Mouse (Mus musculus) embryonic facial prominence, embryonic 13.5 days (tissue): ENCODE measurements around the gene Scp2. TPM values are rescaled to one million over a fixed set of nuclear protein-coding genes. Genes with fewer than 3 reads are reported as not detected.

Experiments
- ATAC-seq: fragments of 200-750 bp; cut with Nextera tagmentation; 2 replicates; pipeline ENCODE4 v1.8.0; 2017; ENCODE audit warnings: low read depth; ENCODE audit not compliant: insufficient number of reproducible peaks, insufficient read depth, low FRiP score, low TSS enrichment
- H3K27ac ChIP-seq: fragments of 300-500 bp; sonication (generic); 2 replicates; pipeline ENCODE4 v1.5.1; 2015; ENCODE audit warnings: moderate library complexity, mild to moderate bottlenecking, inconsistent platforms
- H3K27me3 ChIP-seq: fragments of 300-500 bp; sonication (generic); 2 replicates; pipeline ENCODE4 v1.6.1; 2015; ENCODE audit warnings: mild to moderate bottlenecking, inconsistent platforms
- H3K36me3 ChIP-seq: fragments of 300-500 bp; sonication (generic); 2 replicates; pipeline ENCODE4 v1.6.1; 2015; ENCODE audit warnings: mild to moderate bottlenecking, inconsistent platforms
- H3K4me1 ChIP-seq: fragments of 300-500 bp; sonication (generic); 2 replicates; pipeline ENCODE4 v1.6.1; 2015; ENCODE audit warnings: inconsistent platforms
- H3K4me2 ChIP-seq: fragments of 300-500 bp; sonication (generic); 2 replicates; pipeline ENCODE4 v1.6.1; 2015; ENCODE audit warnings: moderate library complexity, mild to moderate bottlenecking, inconsistent platforms
- H3K4me3 ChIP-seq: fragments of 300-500 bp; sonication (generic); 2 replicates; pipeline ENCODE4 v1.5.1; 2015; ENCODE audit warnings: mild to moderate bottlenecking, inconsistent platforms
- H3K9ac ChIP-seq: fragments of 300-500 bp; sonication (generic); 2 replicates; pipeline ENCODE4 v1.6.1; 2015; ENCODE audit warnings: mild to moderate bottlenecking, inconsistent platforms
- H3K9me3 ChIP-seq: fragments of 300-500 bp; sonication (generic); 2 replicates; pipeline ENCODE4 v1.6.1; 2016; ENCODE audit warnings: inconsistent platforms
- WGBS: fragments of 180-500 bp; shearing (Covaris S2); methylation state at CpG from one replicate; pipeline ENCODE4 v1.1.7; 2015; ENCODE audit warnings: mixed read lengths; 5-methylcytosine and 5-hydroxymethylcytosine counted together
- polyA plus RNA-seq: library from polyadenylated mRNA; unstranded; fragments of >200 nt; fragmentation: Nextera tagmentation; extraction: Ambion mirVana; gene quantifications from 2 replicates; pipeline ENCODE4 v1.2.1, GENCODE M21; 2015

Scp2 gene
- polyA plus RNA-seq, 1 experiment from 2014 or later = 176 TPM

DNA sequence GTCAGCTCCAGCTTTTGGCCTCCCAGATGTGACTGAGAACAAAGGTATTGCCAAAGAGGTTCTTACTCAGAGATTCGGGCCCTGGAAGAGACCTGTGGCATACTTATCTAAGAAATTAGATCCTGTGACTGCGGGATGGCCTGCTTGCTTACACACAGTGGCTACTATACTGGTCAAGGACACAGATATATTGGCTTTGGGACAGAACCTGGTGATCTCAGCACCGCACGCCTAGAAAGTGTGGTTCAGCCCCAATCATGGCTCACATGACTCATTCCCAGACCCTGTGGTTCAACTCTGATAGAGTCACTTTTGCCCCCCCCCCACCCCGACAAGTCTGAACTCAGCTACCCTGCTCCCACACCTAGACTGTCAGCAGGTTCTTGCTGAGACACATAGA lies 7.9 kb downstream of the Scp2 start:
- no peak for ATAC-seq
- H3K27me3 ChIP-seq = no peaks in the 10 kb centered on the region
- no peaks in the 10 kb centered on the region for H3K36me3 ChIP-seq
- no peak overlapping the region for H3K4me2 ChIP-seq
- H3K27ac ChIP-seq = no peak overlapping the region
- 86% methylated on average over 5 of the region's 5 CpGs for WGBS
- H3K9me3 ChIP-seq = no peaks in the 10 kb centered on the region
- no peaks in the 10 kb centered on the region for H3K4me1 ChIP-seq
- no peak overlapping the region for H3K9ac ChIP-seq
- no peak overlapping the region for H3K4me3 ChIP-seq

DNA sequence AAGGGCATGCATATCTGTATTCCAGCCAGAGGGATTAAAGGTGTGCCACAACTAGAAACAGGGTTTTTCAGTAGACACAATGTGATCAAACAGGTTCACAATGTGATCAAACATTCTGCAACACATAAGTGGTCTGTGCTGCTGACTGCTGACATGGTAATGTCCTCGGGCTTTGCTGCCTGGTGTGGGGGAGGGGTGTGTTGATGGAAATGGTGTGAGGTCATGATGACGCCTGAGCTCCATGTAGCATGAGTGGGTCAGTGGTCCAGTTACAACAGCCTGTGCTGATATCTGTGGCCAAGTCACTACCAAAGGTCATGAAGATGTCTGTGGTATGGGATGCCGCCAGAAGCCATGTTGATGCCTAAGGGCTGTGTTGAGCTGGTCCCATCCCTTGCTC lies 14.3 kb downstream of the Scp2 start:
- Histone ChIP-seq H3K27ac (no peak overlapping the region), H3K36me3 (no peaks in the 10 kb centered on the region), H3K9ac (no peak overlapping the region), H3K4me1 (no peaks in the 10 kb centered on the region), H3K9me3 (no peaks in the 10 kb centered on the region), H3K4me2 (no peak overlapping the region), H3K27me3 (no peaks in the 10 kb centered on the region), H3K4me3 (no peak overlapping the region)
- 83% methylated on average over 3 of the region's 3 CpGs for WGBS
- no peak for ATAC-seq

DNA sequence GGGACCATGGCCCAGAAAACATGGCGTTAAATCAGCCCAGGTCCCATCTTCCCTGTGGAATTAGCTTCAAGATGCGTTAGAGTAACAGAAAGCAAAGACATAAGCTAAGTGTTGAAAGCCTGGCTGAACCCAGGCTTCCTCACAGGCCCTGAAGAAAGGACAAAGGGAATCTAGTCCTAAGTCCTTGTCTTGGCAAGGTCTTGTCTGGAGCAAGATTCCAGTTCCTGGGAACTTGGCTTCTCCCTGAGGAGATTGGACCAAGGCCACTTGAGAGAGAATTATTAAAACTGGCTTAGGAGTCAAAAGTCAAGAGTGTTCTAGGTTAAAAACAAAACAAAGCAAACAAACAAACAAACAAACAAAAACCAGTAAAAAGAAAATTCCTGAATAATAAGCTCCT lies 16.5 kb downstream of the Scp2 start:
- Histone ChIP-seq H3K4me3 (no peak overlapping the region), H3K36me3 (no peaks in the 10 kb centered on the region), H3K4me1 (no peaks in the 10 kb centered on the region), H3K27me3 (no peaks in the 10 kb centered on the region), H3K9me3 (no peaks in the 10 kb centered on the region), H3K27ac (no peak overlapping the region), H3K9ac (no peak overlapping the region), H3K4me2 (no peak overlapping the region)
- WGBS = 83% methylated on average over 2 of the region's 2 CpGs
- no peak for ATAC-seq

DNA sequence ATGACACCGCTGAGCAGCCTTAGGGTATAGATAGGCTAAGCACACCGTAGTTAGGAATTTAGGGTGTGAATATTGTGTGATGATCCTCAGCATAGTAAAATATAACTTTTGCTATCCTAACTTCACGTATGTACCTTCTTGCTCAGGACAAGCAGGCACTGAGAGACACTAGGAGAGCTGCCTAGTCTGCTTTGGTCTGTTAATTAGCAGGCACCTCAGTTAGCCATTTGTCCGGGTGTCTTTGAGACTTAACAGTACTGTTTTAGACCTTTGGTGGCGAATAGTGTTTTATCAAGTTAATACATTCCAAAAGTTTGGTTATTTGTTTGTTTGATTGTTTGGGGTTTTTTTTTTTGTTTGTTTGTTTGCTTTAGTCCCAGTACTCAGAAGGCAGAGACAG lies 17.3 kb downstream of the Scp2 start:
- no peak overlapping the region for H3K27ac ChIP-seq
- H3K27me3 ChIP-seq = no peaks in the 10 kb centered on the region
- H3K36me3 ChIP-seq = no peaks in the 10 kb centered on the region
- ATAC-seq = no peak
- no peaks in the 10 kb centered on the region for H3K9me3 ChIP-seq
- no peak overlapping the region for H3K9ac ChIP-seq
- H3K4me2 ChIP-seq = no peak overlapping the region
- WGBS = 86% methylated on average over 5 of the region's 5 CpGs
- no peak overlapping the region for H3K4me3 ChIP-seq
- H3K4me1 ChIP-seq = no peaks in the 10 kb centered on the region

DNA sequence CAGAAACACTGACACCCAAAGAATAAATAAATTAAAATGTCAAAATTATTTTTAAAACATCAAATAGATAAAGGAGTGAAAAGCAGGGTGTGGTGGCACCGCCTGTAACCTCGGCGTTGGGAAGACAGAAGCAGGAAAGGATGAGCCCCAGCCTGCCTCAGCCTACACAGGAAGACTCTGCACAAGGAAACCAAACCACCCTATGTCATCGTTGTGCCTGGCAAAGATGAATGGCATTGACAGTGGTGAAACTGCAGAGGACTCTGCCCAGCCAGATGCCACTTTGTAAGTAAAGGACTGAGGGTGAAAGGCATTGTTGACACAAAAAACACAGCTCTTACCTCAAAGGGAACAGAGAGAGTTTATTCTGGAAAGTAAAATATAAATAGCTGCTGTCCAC lies 18.5 kb downstream of the Scp2 start:
- Histone ChIP-seq H3K9me3 (no peaks in the 10 kb centered on the region), H3K27ac (no peak overlapping the region), H3K36me3 (no peaks in the 10 kb centered on the region), H3K4me3 (no peak overlapping the region), H3K9ac (no peak overlapping the region), H3K4me1 (no peaks in the 10 kb centered on the region), H3K4me2 (no peak overlapping the region), H3K27me3 (no peaks in the 10 kb centered on the region)
- WGBS = 92% methylated on average over 4 of the region's 4 CpGs
- no peak for ATAC-seq

DNA sequence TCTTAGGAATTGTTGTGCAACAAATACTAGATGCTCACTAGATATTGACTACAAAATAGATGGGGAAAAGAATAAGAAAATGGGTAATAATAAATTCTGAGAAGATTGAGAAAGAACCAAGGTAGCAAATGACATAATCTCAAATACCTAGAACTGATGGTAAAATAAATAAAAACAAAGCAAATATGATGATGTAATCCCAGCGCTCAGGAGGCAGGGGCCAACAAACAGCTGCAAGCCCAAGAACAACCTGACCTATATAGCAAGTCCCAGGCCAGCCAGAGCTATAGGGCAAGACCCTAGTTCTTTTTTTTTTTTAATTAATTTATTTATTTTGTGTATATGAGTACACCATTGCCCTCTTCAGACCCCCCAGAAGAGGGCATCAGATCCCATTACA lies 20.7 kb downstream of the Scp2 start:
- Histone ChIP-seq H3K27ac (no peak overlapping the region), H3K4me1 (no peaks in the 10 kb centered on the region), H3K27me3 (no peaks in the 10 kb centered on the region), H3K36me3 (no peaks in the 10 kb centered on the region), H3K9me3 (no peaks in the 10 kb centered on the region), H3K4me2 (no peak overlapping the region), H3K4me3 (no peak overlapping the region), H3K9ac (no peak overlapping the region)
- no peak for ATAC-seq
- WGBS = 97% methylated on average over 1 of the region's 1 CpGs

DNA sequence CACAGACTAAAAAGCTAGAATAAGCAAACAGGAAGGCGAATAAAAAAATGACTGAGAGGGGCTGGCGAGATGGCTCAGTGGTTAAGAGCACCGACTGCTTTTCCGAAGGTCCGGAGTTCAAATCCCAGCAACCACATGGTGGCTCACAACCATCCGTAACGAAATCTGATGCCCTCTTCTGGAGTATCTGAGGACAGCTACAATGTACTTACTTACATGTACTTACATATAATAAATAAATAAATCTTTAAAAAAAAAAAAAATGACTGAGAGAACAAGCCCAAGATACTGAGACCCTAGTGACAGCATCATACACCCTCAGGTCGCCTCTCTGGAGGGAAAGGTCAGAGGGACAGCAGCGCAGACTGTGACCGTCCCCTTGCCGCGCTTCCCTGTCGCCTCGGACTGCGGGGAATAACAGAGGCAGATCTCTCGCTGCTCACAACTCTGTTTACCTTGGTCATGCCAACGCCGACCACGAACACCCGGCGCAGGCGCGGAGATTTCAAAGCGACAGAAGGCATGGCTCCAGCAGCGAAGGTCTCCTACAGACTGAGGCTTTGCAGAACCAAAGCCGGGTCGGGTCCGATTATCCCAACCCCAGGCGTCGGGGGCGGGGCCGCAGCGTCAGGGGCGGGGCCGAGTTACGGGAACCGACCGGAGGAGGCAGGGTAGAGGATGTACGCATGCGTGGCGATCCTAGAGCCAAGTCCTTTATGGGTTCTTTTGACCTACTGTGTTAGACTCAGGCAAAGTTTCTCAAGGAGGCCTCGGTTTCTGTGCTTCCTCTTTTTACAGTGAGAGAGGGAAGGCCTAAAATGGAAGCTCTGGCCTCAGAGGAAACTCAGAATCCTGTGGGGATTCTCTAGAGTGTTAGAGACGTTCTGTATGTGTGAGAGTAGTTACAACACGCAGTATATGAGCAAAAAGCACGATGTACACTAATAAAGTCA lies 26.6 kb downstream of the Scp2 start:
- H3K27ac ChIP-seq = peak overlapping the region; percentile 78
- WGBS = 12% methylated on average over 45 of the region's 45 CpGs
- H3K4me1 ChIP-seq = no peaks in the 10 kb centered on the region
- no peaks in the 10 kb centered on the region for H3K9me3 ChIP-seq
- ATAC-seq = peak; percentile 83
- H3K36me3 ChIP-seq = no peaks in the 10 kb centered on the region
- H3K4me2 ChIP-seq = peak overlapping the region; percentile 63
- peak overlapping the region; percentile 75 for H3K9ac ChIP-seq
- no peaks in the 10 kb centered on the region for H3K27me3 ChIP-seq
- H3K4me3 ChIP-seq = peak overlapping the region; percentile 65

DNA sequence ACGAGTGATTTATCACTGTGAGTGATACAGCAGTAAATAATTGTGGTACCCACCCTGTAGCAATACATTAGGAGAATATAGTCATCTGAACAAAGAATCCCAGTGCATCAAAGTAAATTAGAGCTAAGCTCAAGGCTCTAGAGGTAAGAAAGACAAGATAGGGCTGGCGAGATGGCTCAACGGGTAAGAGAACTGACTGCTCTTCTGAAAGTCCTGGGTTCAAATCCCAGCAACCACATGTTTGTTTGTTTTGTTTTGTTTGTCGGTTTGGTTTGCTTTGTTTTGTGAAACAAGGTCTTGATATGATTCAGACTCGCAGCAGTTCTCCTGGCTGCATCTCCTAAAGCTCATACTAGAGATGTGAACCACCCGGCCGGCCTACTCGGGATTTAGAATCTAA lies 27.3 kb downstream of the Scp2 start:
- no peak overlapping the region; the same call in 1 of the 2 replicates for H3K4me3 ChIP-seq
- 88% methylated on average over 8 of the region's 8 CpGs for WGBS

DNA sequence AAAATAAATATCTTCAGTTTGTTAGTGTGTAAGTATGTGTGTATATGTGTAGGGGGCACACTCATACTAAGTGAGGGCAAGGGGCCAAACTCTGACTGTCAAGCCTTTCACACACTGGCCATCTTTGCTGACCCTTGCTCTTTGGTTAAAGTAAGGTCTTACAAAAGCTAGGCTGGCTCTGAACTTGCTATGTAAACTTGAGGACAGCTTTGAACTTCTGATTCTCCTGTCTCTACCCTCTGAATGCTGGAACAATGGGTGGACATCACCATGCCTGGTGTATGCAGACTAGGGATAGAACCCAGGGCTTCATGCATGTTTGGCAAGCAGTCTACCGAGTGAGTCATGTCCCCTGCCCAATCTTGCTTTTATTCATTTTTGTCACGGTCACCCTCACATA lies 28.3 kb downstream of the Scp2 start:
- no peak overlapping the region for H3K4me2 ChIP-seq
- no peaks in the 10 kb centered on the region for H3K4me1 ChIP-seq
- H3K4me3 ChIP-seq = no peak overlapping the region
- WGBS = 75% methylated on average over 2 of the region's 2 CpGs
- H3K27me3 ChIP-seq = no peaks in the 10 kb centered on the region
- ATAC-seq = no peak
- H3K9ac ChIP-seq = no peak overlapping the region
- H3K36me3 ChIP-seq = no peaks in the 10 kb centered on the region
- H3K27ac ChIP-seq = no peak overlapping the region
- H3K9me3 ChIP-seq = no peaks in the 10 kb centered on the region

More for the DNA sequence above, 27.3 kb downstream of the Scp2 start:
- Histone ChIP-seq H3K27ac (no peak overlapping the region), H3K4me1 (no peaks in the 10 kb centered on the region), H3K9ac (no peak overlapping the region), H3K9me3 (no peaks in the 10 kb centered on the region), H3K27me3 (no peaks in the 10 kb centered on the region), H3K4me2 (peak overlapping the region; percentile 63; the same call in 1 of the 2 replicates), H3K36me3 (no peaks in the 10 kb centered on the region)
- ATAC-seq = no peak

DNA sequence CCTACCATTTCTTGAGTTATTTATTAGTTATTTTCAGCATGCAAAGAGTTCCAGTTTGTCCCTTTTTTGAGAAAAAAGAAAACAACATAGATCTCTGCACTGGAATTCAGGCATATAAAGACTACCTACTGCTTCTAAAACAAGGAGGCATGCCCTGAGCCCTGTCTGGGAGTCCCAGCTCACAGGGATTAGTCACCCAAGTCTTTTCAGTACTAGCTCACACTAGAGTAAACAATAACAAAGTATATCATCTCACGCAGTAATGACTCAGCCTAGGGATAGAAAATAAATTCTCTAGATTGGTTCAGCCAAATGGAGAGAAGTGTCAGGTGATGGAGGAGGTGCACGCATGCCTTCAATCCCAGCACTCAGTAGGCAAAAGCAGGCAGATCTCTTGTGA lies 34.1 kb downstream of the Scp2 start:
- no peaks in the 10 kb centered on the region for H3K27me3 ChIP-seq
- no peaks in the 10 kb centered on the region for H3K9me3 ChIP-seq
- H3K27ac ChIP-seq = no peak overlapping the region
- H3K9ac ChIP-seq = no peak overlapping the region
- WGBS = 90% methylated on average over 2 of the region's 2 CpGs
- H3K4me3 ChIP-seq = no peak overlapping the region
- no peaks in the 10 kb centered on the region; the same call in 1 of the 2 replicates for H3K36me3 ChIP-seq
- no peak overlapping the region for H3K4me2 ChIP-seq
- no peak for ATAC-seq
- no peaks in the 10 kb centered on the region for H3K4me1 ChIP-seq

DNA sequence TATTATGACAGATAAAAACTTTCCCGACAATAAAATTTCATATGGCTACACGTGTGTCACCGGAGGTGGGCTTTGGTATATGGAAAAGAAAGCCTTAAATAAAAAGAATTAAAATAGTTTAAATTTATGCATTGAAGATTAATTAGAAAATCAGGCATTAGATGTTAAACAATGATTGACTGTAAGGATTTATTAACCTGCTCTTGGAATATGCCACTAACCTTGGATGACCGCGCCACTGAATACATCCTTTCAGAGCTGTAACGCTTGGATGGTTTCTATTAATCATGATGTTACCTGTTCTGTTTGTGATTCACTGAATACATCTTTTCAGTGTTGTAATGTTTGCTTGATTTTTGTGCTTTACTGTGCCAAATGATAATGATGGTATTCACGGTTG lies 35.1 kb downstream of the Scp2 start:
- H3K4me2 ChIP-seq = no peak overlapping the region
- H3K36me3 ChIP-seq = no peaks in the 10 kb centered on the region; the same call in 1 of the 2 replicates
- H3K4me1 ChIP-seq = no peaks in the 10 kb centered on the region
- H3K27ac ChIP-seq = no peak overlapping the region
- no peaks in the 10 kb centered on the region for H3K27me3 ChIP-seq
- 96% methylated on average over 7 of the region's 7 CpGs for WGBS
- H3K9me3 ChIP-seq = no peaks in the 10 kb centered on the region
- no peak for ATAC-seq
- no peak overlapping the region for H3K9ac ChIP-seq
- no peak overlapping the region for H3K4me3 ChIP-seq

DNA sequence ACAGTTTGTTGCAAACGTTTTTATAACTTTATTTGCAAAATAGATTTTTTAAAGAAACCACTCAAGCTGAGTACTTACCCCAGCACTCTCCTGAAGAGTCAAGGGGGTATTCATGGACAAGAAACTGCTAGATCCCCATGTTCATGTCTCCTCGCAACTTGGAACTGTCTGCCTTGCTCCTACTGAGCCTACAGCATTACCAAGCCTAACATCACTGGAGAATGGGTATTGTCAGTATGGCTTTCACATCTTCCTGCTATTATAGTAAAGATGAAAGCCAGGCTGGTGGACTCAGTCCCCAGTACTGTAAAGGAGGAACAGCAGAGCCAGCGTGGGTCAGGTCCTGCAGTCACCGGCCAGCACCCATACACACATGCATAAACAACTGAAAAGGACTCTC lies 48.5 kb downstream of the Scp2 start, which contains the start of gene Podn:
Podn (minus strand) TSS at position 101 of the 400 bp plus-strand sequence.
- ATAC-seq = no peak
- no peak within 1 kb of the TSS for H3K4me2 ChIP-seq
- peaks cover 14% of the 10 kb centered on the region for H3K36me3 ChIP-seq
- 82% methylated on average over 4 of the region's 4 CpGs for WGBS
- H3K4me3 ChIP-seq = no peak within 1 kb of the TSS
- H3K4me1 ChIP-seq = no peaks in the 10 kb centered on the region
- no peaks in the 10 kb centered on the region for H3K9me3 ChIP-seq
- no peak within 1 kb of the TSS for H3K9ac ChIP-seq
- H3K27ac ChIP-seq = no peak within 1 kb of the TSS
- H3K27me3 ChIP-seq = no peaks in the 10 kb centered on the region
